Comparison of ENCODE assay signal across 14 mouse cellular contexts in the genomic region with DNA sequence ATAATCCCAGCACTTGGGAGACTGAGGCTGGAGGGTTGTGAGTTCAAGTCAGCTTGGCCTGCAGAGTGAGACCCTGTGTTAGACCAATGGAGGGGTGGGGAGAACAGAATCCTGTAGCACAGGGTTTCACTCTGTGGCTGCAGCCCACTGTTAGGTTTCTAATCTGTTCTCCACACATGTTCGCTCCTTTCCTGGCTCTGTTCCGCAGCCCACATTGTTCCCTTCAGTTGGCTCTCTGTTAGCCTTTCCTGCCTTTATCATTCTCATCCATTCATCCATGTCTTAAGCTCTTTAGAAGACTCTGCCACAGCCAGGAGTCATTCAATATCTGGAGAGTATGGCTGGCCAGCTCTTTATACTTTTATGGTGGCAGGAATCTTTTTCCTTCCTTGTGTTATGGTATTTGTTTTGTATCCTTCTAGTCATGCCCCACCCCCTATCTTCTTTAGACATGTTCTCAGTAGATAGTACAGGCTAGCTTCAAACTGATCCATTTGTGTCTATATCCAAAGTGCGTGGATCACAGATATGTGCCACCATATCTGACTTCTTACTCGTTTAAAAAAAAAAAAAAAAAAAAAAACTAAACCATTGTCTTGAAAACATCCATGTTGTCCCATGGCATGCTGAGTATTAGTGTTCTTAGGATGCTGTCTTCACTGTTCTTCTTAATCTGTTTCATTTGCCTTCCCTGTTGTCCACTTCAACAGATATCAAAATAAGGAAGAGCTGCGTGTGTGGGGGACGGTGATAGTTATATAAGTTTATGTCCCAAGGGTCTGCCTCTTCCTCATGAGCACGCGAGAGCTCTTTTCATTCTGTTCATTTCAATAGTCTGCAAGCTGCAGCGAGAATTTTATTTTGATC. TPM values are rescaled to one million over a fixed set of nuclear protein-coding genes. Genes with fewer than 3 reads are reported as not detected.
DNase-seq lines count a peak whose midpoint lies in the region; ATAC-seq lines count a peak whose summit lies in the region.
"Had no signal": no experiment of that assay in that cellular context is flagged by ENCODE, and none has a peak within 500 bp of the region (broad histone marks: within the 10 kb centered on the region; RNA-seq: fewer than 3 reads in every experiment).

No protein-coding gene starts in this region.

- no peak overlapping the region for H3K9ac ChIP-seq in hindbrain, embryonic 14.5 days
- H3K9ac ChIP-seq in hindbrain, embryonic 11.5 days (ENCODE audit: low read depth, low read length) = no peak overlapping the region
- H3K9ac ChIP-seq in heart, embryonic 14.5 days (ENCODE audit: low read length) = no peak overlapping the region
- H3K9ac ChIP-seq in liver, embryonic 15.5 days = peak overlapping the region; percentile 25
- H3K9ac ChIP-seq: neural tube, embryonic 15.5 days had no signal

- intact Hi-C loops in left cerebral cortex, postnatal 4 days (cut with DNase I) = no loop called here

- no peaks in the 10 kb centered on the region for H3K27me3 ChIP-seq in hindbrain, embryonic 14.5 days (ENCODE audit: control insufficient read depth, insufficient read depth, low read length)
- H3K27me3 ChIP-seq in hindbrain, embryonic 11.5 days (ENCODE audit: control insufficient read depth, insufficient read depth, low read length) = no peaks in the 10 kb centered on the region
- no peaks in the 10 kb centered on the region for H3K27me3 ChIP-seq in heart, embryonic 14.5 days (ENCODE audit: control insufficient read depth, insufficient read depth, low read length)
- H3K27me3 ChIP-seq in liver, embryonic 15.5 days = no peaks in the 10 kb centered on the region
- H3K27me3 ChIP-seq: neural tube, embryonic 15.5 days had no signal

- DNase-seq in hindbrain, embryonic 14.5 days (ENCODE audit: low spot score) = no peak
- DNase-seq in hindbrain, embryonic 11.5 days (ENCODE audit: low spot score) = no peak
- peak; percentile 91 for DNase-seq in MEL-GATA-1-ER (ENCODE audit: extremely low read depth, low read depth)
- DNase-seq in left cerebral cortex, postnatal 4 days = no peak
- DNase-seq in adrenal gland, adult 8-10 months = no peak
- no peak for DNase-seq in ovary, adult 18-20 months (ENCODE audit: low spot score)
- DNase-seq: cerebellum, adult 8-10 months; right cerebral cortex, postnatal 14 days; thymus, postnatal 25 days had no signal

- H3K36me3 ChIP-seq in hindbrain, embryonic 14.5 days (replicated peaks; ENCODE audit: control insufficient read depth, insufficient read depth) = no peaks in the 10 kb centered on the region
- no peaks in the 10 kb centered on the region for H3K36me3 ChIP-seq in hindbrain, embryonic 11.5 days (ENCODE audit: control insufficient read depth, insufficient read depth, low read length)
- no peaks in the 10 kb centered on the region for H3K36me3 ChIP-seq in heart, embryonic 14.5 days (ENCODE audit: control insufficient read depth, insufficient read depth, low read length)
- H3K36me3 ChIP-seq in liver, embryonic 15.5 days (replicated peaks) = peaks cover 4% of the 10 kb centered on the region
- H3K36me3 ChIP-seq: neural tube, embryonic 15.5 days had no signal

- ATAC-seq in hindbrain, embryonic 14.5 days (ENCODE audit: low FRiP score) = peak; percentile 31; the same call in 1 of the 2 replicates
- no peak for ATAC-seq in hindbrain, embryonic 11.5 days (ENCODE audit: low FRiP score)
- peak; percentile 43; the same call in 1 of the 2 replicates for ATAC-seq in heart, embryonic 14.5 days (ENCODE audit: insufficient number of reproducible peaks, insufficient read depth, low FRiP score, low read depth)
- peak; percentile 77 for ATAC-seq in liver, embryonic 15.5 days (ENCODE audit: insufficient read depth)
- ATAC-seq: inflammation-experienced regulatory T-cells, adult 6 months had no signal

- no peaks in the 10 kb centered on the region for H3K4me1 ChIP-seq in hindbrain, embryonic 14.5 days (replicated peaks; ENCODE audit: control insufficient read depth, insufficient read depth, low read length)
- H3K4me1 ChIP-seq in hindbrain, embryonic 11.5 days (replicated peaks; ENCODE audit: control insufficient read depth, insufficient read depth, low read length) = no peaks in the 10 kb centered on the region
- peaks cover 4 to 6% of the 10 kb centered on the region in 2 experiments; a peak in 2 of 4 replicates for H3K4me1 ChIP-seq in heart, embryonic 14.5 days (ENCODE audit: control insufficient read depth in 2 of 2, insufficient read depth in 2 of 2, low read length in 2 of 2)
- H3K4me1 ChIP-seq in liver, embryonic 15.5 days (replicated peaks) = peaks cover 73% of the 10 kb centered on the region
- H3K4me1 ChIP-seq: neural tube, embryonic 15.5 days had no signal

- no peak overlapping the region for H3K4me2 ChIP-seq in hindbrain, embryonic 14.5 days (replicated peaks)
- H3K4me2 ChIP-seq in hindbrain, embryonic 11.5 days (replicated peaks; ENCODE audit: low read depth, low read length) = no peak overlapping the region
- H3K4me2 ChIP-seq in heart, embryonic 14.5 days (ENCODE audit: low read length) = no peak overlapping the region
- H3K4me2 ChIP-seq in liver, embryonic 15.5 days = peak overlapping the region; percentile 43
- H3K4me2 ChIP-seq: neural tube, embryonic 15.5 days had no signal

- H3K4me3 ChIP-seq in hindbrain, embryonic 14.5 days (replicated peaks; ENCODE audit: low read length) = no peak overlapping the region
- no peak overlapping the region for H3K4me3 ChIP-seq in hindbrain, embryonic 11.5 days (ENCODE audit: low read depth, low read length)
- H3K4me3 ChIP-seq in heart, embryonic 14.5 days (ENCODE audit: control insufficient read depth in 1 of 2, insufficient read depth in 1 of 2, low read depth in 1 of 2, low read length in 2 of 2) = no peak overlapping the region
- H3K4me3 ChIP-seq in liver, embryonic 15.5 days (replicated peaks) = no peak overlapping the region
- H3K4me3 ChIP-seq: heart, adult 2 months; neural tube, embryonic 15.5 days had no signal

- H3K27ac ChIP-seq in hindbrain, embryonic 14.5 days = no peak overlapping the region
- H3K27ac ChIP-seq in hindbrain, embryonic 11.5 days (ENCODE audit: low read depth, low read length) = no peak overlapping the region
- peak overlapping the region; percentile 39 to 66; a peak in 2 of 4 replicates for H3K27ac ChIP-seq in heart, embryonic 14.5 days (replicated peaks in 1 of 2; ENCODE audit: control insufficient read depth in 1 of 2, insufficient read depth in 1 of 2, low read depth in 2 of 2, low read length in 2 of 2)
- H3K27ac ChIP-seq in liver, embryonic 15.5 days (replicated peaks) = peak overlapping the region; percentile 77
- H3K27ac ChIP-seq: heart, adult 2 months; neural tube, embryonic 15.5 days had no signal

- no peaks in the 10 kb centered on the region for H3K9me3 ChIP-seq in hindbrain, embryonic 14.5 days (ENCODE audit: control insufficient read depth, low read length)
- no peaks in the 10 kb centered on the region for H3K9me3 ChIP-seq in hindbrain, embryonic 11.5 days (ENCODE audit: control insufficient read depth, low read length)
- no peaks in the 10 kb centered on the region for H3K9me3 ChIP-seq in heart, embryonic 14.5 days (ENCODE audit: control insufficient read depth, low read length)
- H3K9me3 ChIP-seq in liver, embryonic 15.5 days (replicated peaks) = no peaks in the 10 kb centered on the region
- H3K9me3 ChIP-seq: neural tube, embryonic 15.5 days had no signal

- 83% methylated on average over 9 of the region's 9 CpGs for WGBS in hindbrain, embryonic 14.5 days
- 87% methylated on average over 9 of the region's 9 CpGs for WGBS in hindbrain, embryonic 11.5 days
- WGBS in heart, embryonic 14.5 days = 74% methylated on average over 9 of the region's 9 CpGs
- WGBS in liver, embryonic 15.5 days (ENCODE audit: insufficient replicate concordance) = 30% methylated on average over 9 of the region's 9 CpGs

RNA-seq across cellular contexts. Expression of a gene that starts 9.8 kb away (rescaled TPM):
- 20.3 and 21.1 TPM in 2 replicates for polyA plus RNA-seq in hindbrain, embryonic 14.5 days (2014; fragmentation: Nextera tagmentation; extraction: Ambion mirVana)
- polyA plus RNA-seq in hindbrain, embryonic 11.5 days (2014; fragmentation: Nextera tagmentation; extraction: Ambion mirVana) = 19.8 and 26.3 TPM in 2 replicates
- 23.9 and 24.0 TPM in 2 replicates for polyA plus RNA-seq in heart, embryonic 14.5 days (2014; fragmentation: Nextera tagmentation; extraction: Ambion mirVana)
- polyA plus RNA-seq in liver, embryonic 15.5 days (2015; fragmentation: Nextera tagmentation; extraction: Ambion mirVana) = 12.7 and 13.5 TPM in 2 replicates
- total RNA-seq in left cerebral cortex, postnatal 4 days (2021) = 10 to 100 TPM; 17.5 to 20.9 TPM
- total RNA-seq in adrenal gland, adult 8-10 months (2022) = 10 to 100 TPM; 11.0 to 20.7 (median 14.5) TPM

RNA-seq across cellular contexts. Expression of a gene that starts 10.0 kb away (rescaled TPM):
- 4.8 and 5.0 TPM in 2 replicates for polyA plus RNA-seq in hindbrain, embryonic 14.5 days (2014; fragmentation: Nextera tagmentation; extraction: Ambion mirVana)
- polyA plus RNA-seq in hindbrain, embryonic 11.5 days (2014; fragmentation: Nextera tagmentation; extraction: Ambion mirVana) = 18.2 and 23.3 TPM in 2 replicates
- polyA plus RNA-seq in heart, embryonic 14.5 days (2014; fragmentation: Nextera tagmentation; extraction: Ambion mirVana) = 9.0 and 9.4 TPM in 2 replicates
- polyA plus RNA-seq in liver, embryonic 15.5 days (2015; fragmentation: Nextera tagmentation; extraction: Ambion mirVana) = 9.2 and 9.5 TPM in 2 replicates
- 1 to 10 TPM; 3.0 to 4.5 TPM for total RNA-seq in left cerebral cortex, postnatal 4 days (2021)
- 1 to 10 TPM; 1.1 to 2.6 (median 1.5) TPM for total RNA-seq in adrenal gland, adult 8-10 months (2022)

Comparison
In these comparisons a context has a peak if more than half of its experiments do, and no peak if none do; other contexts are left out.
1. H3K27ac ChIP-seq: peak in heart, embryonic 14.5 days (2 of 2) and liver, embryonic 15.5 days (single experiment); none in hindbrain, embryonic 14.5 days (single experiment) and hindbrain, embryonic 11.5 days (single experiment).